Mouse (Mus musculus): ENCODE data around the gene Timd4.

Gene Timd4

DNA sequence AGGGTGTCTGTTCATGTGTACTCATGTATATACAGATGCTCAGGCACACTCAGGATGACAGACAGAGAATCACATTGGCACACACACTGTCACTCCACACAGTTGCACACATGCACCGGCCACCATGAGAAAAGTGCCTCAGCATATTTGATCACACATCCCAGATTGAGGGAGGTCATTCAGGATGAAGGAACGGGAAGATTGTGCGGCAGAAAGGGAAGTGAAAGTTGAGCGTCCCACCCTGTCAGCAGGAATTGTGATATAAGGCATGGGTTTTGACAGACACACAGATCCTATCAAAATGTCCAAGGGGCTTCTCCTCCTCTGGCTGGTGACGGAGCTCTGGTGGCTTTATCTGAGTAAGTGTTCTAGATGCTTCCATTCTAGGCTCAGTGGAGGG is at the start of gene Timd4:
TSS of gene Timd4 (plus strand) at position 290 of the 400 bp plus-strand sequence.
- no peak for DNase-seq (ENCODE audit: low spot score)

DNA sequence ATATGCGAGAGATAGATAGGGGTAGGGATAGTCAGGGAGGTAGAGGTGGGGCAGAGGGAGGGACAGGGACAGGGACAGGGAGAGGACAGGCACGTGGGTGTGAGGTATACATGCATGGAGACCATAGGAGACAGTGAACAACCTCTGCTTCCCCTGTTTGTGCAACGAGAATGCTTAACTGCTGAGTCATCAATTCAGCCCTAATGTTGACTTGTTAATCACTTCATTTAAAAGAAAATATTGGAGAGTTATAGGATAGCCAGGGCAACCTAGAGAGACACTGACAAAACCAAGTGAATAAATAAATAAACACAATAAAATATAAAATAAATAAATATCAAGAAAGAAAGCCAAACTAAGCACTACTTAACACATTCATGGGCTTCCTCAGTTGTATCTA is 33.7 kb upstream of the Timd4 start:
- DNase-seq (ENCODE audit: low spot score): no peak

DNA sequence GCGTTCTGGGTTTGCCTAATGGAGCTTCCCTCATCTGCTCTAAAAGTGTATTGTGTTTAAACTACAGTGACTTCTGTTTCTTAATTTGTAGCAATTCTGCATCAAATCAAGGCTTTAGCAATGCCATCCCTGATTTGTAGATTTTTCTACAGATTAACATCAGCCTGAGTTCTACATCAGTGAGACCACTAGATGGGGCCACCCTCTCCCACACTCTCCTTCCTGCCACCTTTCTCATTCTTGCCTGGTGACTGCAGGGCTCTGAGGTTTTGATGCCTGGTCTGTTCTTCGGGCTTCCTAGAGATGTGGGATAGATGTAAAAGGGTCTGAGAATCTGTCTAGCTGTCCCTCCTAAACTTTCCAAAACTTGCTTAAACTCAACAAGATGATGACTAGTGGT is 30.8 kb upstream of the Timd4 start:
- no peak for DNase-seq (ENCODE audit: low spot score)

DNA sequence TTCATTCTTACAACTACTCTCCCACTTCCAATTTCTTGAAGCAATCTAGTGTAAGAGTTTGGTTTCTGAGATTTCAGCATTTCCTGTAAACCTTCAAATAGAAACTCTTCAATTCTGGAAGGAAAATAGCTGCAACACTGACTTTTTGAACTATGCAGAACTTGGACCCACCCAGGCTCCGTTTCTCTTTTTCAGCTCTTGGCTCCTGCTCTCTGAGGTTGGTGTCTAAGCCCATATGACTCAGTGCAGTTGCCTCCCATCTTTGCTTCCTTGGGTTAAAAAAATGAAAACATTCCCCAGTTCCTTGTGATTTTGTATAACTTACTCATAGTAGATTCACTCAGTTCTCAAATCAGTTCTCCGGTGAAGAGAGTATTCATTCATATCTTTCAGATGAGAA is 6.2 kb upstream of the Timd4 start:
- DNase-seq (ENCODE audit: low spot score): no peak

DNA sequence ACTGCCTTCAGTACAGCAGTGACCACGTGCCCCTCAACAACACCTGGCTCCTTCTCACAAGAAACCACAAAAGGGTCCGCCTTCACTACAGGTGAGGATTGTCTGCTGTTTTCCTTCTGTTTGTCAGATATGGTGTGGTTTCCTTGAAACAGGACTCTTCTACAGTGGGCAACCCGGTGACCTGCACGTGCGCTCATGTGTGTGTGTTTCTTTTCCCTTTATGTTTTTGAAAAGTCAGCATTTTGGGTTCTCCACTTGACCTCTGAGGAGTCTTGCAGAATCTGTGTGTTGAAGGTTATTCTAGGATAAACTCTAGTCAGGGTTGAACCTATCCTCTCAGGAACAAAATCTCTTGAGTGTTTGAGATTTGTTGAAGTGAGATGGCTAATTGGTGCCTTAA is 7.1 kb downstream of the Timd4 start:
- DNase-seq (ENCODE audit: low spot score): no peak

DNA sequence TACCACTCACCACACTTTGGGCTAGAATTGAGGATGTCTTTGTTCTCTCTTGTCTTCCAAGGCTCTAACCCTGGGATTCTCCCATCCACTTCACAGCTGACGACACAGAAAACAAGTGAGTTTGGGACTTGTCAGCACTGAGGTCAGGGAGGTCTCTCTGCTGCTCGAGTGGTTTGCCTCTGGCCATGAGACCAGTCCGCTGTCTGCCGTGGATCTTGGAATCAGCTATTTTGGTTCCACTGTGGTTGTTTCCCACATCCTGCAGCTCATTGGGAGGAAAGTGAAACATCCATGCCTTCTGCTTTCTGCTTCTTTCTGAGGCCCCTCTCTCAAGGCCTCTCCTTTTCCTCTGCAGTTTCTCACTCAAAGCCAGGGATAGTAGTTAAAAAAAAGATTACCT is 9.3 kb downstream of the Timd4 start:
- DNase-seq (ENCODE audit: low spot score): no peak

DNA sequence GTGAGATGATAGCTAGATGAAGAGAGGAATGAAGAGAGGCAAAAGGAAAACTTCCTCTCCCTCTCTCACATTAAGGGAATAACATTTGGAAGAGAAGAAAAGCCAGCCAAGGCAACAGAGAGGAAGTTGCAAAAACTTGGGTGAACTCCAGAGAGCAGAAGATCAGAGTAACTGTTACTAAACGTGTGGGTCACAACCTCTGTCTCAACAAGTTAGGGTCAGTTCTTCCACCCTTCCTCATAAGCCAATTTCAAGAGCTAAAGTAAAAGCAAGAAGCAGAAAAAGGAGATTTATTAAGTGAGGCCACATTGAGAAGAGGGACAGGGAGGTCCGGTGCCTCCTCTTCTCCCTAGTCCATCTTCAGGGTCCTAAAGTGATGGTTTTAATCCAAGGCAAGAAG is 19.7 kb downstream of the Timd4 start:
- no peak for DNase-seq (ENCODE audit: low spot score)

DNA sequence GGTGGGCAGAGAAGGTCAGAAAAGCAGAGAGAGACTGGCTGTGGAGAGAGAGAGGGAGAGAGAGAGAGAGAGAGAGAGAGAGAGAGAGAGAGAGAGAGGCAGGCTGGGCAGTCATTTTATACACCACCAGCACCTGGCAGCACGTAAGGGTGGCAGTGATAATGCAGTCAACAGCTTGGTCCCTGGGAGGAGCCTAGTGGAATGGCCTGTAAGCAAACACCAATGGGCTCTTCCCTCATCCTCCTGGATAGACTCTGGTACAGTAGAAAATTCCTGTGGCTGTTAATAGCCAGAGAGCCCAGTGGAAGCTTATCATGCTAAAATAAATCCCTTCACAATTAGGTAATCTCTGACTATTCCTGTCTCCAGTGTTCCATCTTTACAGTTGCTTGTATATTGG is 24.5 kb downstream of the Timd4 start:
- no peak for DNase-seq (ENCODE audit: low spot score)

DNA sequence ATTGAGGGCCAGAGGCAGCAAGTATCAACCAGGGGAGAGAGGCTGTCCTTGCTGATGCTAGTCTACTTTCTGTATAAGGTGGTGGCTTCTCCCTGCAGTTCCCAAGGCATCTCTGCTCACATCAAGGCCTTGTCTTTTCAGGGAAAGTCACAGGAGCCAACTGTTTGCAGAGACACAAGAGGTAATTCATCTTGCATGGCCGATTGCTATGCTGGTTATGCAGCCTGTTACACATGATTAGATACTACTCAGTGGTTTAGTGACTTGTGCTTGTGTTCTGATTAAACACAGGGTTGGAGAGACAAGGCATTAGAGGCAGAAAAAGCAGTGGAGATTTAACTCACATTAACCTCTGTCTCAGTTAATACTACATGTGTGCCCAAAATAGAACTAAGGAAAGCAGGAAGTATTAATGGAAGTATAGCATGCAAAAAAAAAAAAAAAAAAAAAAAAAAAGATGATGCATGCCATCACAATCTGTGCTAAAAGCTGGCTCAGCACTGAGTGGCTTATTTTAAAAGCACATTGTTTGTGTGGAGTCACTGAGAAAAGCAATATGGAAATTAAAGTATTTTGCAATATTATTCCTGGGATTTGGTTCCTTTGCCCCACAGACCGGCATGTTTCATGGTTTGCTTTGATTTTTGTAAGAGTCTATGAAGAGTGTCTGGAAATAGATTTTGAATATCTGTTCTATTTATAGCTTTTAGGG is 31.6 kb downstream of the Timd4 start:
- DNase-seq (ENCODE audit: low spot score): no peak

DNA sequence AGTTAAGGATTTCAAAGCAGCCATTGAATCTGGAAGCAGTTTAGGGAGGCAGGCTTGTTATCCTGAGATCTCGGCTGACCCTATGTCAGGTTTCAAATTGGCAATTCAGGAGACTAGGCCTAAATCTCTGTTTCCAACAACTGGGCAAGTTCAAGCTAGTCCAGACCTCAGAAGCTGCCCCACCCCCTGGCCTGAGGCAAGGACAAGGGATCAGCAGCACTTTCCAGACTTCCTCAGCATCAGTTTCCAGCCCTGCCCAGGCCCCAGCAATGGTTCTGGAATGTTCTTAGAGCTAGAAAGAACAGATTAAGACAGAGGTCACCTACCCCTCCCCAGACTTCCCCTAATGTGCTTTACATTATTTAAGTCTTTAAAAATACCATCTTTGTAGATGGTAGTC is 36.1 kb downstream of the Timd4 start:
- DNase-seq (ENCODE audit: low spot score): no peak

DNA sequence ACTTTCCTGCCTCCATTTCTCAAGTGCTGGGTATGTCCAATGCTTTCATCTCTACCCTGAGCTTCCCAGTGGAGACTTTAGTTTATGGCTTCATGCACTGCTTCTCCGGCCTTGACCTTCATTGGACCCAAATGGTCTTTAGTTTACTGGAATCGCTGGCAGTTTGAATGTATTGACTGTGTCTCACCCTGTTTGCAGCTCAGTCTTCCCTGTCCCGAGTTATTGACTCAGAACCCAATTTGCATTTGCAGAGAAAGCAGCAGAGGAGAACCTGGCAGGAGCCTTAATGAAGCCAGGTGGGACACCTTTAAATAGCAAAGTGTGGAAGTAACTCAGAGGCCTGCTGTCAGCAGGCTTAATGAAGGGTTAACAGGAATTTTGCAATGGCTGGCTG is 37.2 kb downstream of the Timd4 start:
- no peak for DNase-seq (ENCODE audit: low spot score)

DNA sequence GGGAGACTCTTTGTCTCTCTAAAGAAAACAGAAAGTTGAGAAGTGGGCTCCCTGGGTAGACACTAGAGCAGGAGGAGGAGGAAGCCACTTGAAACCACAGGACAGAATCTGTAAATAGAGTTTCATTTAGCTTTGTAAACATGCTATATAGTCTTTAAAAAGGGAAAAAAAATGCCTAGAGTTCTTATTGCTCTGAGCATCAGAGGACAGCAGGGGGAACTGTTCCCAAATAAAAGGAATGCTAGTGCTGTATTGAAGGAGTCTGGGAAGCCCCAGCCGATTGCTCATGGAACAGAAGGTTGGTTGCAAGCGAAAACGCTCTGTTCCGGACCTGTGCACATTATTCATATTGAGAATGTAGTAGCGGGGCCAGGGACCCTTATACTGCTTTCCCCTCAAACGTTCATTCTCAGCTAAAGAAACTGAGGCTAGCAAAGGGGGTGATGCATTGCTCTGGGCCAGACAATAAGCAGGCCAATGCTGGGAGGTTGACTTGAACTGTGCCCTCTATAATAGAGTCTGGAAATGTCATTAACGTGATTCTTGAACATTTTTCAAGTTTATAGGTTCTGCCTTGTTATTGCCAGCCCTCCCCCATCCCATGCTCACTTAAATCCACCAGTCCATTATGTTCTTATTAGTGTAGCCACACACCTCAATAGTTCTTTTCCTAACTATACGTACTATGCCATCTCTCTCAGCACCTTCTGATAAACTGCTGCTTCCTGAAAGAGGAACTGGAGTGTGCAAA is 37.8 kb downstream of the Timd4 start:
- DNase-seq (ENCODE audit: low spot score): no peak

DNA sequence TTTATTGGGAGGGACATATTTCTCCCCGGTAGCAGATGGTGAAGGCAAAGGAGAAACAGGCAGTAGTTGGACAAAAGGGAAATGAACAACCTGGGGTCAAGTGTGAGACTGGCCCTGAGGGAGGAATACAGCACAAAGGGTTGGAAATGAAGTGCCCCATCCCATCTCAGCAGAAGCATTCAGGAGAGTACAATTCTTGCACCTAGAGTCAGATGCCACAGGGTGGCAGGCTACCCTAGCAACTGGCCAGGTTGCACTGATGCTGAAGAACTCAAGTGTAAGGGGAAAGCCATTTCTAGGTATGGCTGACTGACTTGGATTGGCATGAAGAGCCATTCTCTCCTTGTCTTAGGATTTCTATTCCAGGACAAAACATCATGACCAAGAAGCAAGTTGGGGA is 54.2 kb downstream of the Timd4 start:
- DNase-seq (ENCODE audit: low spot score): no peak

DNA sequence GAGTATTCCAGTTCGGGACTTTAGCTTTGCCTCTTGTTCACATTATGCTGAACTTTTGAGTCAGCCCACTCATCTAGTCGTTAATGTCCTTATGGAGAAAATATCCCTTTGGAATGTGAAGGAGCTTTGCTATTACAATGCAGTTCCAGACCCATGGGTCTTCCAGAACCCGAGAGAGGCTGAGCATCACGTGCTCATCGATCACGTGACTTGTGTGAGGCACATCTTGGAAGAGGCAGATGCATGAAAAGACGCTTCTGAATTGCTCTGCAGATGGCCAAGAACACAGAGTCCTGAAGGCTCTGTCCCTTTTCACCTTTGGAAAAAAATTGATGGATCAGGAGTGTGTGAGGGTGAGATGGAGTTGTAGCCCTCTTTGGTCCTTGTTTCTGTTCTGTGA is 58.0 kb downstream of the Timd4 start:
- no peak for DNase-seq (ENCODE audit: low spot score)

DNA sequence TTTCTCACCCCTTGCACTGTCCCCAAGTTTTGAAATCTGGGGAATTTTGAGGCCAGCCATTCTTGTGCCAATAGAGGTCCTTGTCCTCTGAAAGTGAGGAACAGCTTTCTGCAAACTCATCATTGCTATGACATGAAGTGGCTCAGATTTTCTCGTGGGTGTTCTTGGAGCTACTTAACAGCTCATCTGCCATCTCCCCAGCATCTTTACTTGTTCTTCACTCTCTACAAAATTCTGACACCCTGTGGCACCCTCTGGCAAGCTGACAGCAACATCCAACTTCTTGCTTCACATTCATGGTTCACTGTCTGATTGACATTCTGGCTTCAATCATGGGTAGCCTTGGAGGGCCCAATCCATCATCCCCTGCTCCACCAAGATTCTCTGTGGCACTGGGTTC is 65.2 kb downstream of the Timd4 start:
- DNase-seq (ENCODE audit: low spot score): no peak

DNA sequence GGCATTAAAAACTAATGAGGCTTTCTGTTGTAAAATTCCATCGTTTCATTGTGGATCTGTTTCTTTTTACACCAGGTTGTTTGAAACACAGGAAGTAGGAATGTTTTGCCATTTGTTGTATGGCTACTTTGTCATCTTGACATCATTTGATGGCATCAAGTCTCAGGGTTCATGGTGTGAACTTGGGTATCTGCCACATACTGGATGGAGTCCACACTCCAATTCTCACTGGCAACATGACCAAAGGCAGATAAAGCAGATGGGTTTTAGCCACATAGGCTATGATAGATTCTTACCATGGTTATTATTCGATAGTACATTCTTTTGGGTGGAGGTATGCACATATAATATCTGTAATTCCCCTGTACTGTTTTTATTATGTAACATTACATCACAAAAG is 71.9 kb downstream of the Timd4 start:
- no peak for DNase-seq (ENCODE audit: low spot score)

DNA sequence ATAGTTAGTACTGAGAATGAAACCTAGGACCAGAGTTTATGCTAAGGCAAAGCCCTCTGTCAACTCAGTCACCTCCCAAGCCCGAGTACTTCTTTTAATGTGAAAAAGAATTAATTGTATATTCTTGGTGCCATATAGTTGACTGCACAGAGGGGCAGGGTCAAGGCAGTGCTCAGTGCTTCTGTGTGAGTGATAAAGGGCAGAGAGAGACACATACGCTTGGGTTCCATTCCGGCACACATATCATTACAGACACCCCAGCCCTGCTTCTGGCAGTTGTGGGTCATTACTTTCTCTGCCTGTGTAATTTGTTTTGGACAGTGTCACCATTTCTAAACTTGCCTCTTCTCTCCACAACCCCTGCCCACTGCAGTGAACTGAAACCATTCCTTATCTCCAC is 78.5 kb downstream of the Timd4 start:
- DNase-seq (ENCODE audit: low spot score): no peak
